Mouse (Mus musculus) gastrocnemius, adult 8-10 months (tissue): Measurements from ENCODE around the gene Dennd1a. TPM values are rescaled to one million over a fixed set of nuclear protein-coding genes. Genes with fewer than 3 reads are reported as not detected.

Source experiments
- DNase-seq, 2 experiments: peaks; one replicate each; pipeline ENCODE4 v3.0.0; 2022; ENCODE audit warnings: low spot score in 2 of 2
- total RNA-seq, 4 experiments: library from RNA; stranded (reverse); gene quantifications; 2 replicates each; pipeline ENCODE4 v1.2.4; 2022

Gene Dennd1a
- total RNA-seq, 4 experiments from 2014 or later, result 33.8 to 40.0 (median 37.8) TPM

DNA sequence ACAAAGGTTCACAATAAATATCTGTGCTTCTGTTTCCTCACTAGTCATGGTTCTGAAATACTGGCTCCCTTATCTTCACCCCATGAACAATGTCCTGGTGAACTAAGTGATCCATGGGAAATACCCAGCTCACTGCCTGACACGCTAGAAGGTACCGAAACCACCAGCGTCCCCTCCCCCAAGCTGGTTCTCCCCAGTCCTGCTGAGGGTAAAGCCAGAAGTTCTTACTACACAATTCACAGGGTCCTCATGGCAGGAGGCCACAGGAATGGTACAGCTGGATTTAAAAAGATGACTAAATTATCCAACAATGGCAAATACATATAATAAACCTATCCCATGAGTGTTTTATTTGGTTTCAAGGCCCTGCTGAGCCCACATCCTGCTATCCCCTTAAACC, 378.9 kb downstream of the Dennd1a start:
- DNase-seq, result no peak

DNA sequence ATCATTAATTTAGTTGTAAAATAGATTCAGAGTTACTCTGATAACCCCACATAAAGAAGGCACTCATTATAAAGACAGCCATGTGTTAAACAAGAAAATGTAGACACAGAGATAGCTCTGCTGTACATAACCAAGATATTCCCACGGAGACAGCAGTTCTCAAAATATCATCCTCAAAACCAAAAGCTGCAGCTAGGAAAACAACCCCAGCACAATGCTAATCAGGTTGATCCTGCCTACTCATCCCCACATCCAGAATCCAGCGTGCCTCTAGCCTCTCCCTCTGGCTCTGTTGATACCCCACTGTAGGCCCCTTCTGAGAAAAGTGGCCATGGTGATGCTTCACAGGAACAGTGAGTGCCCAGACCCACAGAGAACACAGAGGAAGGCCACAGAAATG, 380.9 kb downstream of the Dennd1a start:
- DNase-seq, result no peak

DNA sequence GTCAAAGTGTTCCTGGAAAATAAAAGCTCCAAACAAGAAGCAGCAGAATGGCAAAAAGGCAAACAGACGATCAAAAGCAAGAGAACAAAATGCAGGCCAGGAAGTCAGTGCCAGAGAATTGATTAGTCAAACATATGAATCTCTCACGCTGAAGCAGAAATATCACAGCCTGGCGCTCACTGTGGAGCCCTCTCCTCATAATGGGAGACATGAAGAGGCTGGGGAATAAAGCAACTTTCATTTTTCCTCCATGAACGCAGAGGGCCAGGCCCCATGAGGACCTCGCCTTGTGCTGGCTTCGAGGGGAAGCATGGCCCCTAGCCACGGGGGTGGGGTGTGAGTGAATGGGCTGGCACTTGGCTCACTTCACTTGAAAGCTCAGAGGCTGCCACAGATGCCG, 383.9 kb downstream of the Dennd1a start:
- no peak for DNase-seq

DNA sequence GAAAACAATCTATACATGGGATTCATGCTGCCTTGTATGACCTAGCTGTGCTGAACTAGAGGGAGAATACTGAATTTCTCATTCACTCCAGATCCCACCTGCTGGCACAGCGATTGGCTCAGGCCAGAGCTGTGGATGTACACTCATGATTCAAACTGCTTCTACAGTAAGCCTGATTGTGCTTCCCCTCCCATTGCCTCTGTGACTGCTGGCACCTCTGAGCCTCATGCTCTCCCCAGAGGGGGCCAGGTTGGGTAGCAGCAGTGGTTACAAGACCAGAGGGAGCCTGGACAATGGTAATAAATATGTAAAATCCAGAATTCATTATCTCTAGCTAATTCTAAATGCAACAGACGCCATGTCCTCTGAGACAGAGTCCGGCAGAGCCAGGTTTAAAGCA, 404.0 kb downstream of the Dennd1a start:
- no peak for DNase-seq

DNA sequence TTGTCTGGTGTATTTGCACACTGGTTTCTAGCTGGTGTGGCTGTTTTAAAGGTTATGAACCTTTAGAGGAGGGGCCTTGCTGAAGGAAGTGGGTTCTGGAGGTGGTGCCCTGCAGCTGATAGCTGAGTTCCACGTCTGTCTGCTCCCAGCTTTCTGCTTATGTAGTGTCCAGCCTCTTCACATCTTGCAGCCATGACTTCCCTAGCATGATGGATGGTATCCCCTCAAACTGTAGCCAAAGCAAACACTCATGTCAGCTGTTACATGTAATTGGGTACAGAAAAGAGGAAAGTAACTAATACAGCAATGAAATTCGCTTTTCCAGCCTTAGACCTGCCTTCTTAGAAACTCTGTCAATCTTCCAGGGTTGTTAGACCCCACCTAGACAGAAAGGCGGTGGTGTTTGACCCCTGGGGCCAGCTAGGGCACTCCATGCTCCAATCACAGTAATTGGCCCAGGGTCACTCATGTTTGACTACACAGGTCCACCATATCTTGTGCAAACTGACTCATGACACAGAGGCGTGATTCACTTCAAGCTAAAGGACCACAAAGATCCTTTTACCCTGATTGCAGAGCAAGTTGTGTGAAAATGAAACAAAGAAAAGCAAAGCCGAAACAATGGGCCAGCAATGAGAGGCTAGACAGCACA, 405.8 kb downstream of the Dennd1a start:
- no peak for DNase-seq

DNA sequence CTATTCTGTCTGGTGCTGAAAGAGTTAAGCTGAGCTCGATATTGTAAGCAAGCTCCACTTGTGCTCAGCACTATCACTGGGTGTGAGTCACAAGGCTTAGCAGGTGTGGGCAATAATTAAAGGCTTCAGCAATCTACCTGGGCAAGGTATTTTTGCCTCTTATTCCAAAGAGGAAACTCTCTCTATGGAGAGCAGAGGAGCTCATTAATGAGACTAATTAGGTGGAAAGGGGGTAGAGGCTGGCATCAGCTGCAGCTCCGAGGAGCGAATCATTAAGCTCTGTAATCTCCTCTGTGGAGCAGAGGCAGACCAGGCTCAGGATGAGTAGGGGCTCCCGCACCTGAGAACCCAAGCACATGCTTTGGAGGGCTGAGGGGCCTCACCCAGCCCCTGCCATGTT, 407.5 kb downstream of the Dennd1a start:
- DNase-seq, result no peak

DNA sequence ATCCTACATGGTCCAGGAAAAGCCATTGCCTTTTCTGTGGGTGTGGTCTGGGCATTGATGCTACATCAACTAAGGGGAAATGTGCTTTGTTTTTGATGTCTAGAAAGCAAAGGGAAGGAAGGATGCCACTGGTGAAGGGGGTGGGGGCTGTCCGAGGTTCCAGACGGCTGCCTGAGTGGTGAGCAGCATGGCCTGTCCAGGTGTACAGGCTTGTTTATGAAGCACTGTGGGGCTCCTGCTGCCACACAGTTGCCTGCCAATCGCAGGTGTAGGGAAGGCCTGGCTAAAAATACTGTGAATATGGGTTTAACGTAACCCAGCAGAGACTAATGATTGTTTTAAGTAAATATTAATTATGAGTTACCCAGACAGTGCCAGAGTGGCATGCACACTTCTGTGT, 414.4 kb downstream of the Dennd1a start:
- no peak for DNase-seq

DNA sequence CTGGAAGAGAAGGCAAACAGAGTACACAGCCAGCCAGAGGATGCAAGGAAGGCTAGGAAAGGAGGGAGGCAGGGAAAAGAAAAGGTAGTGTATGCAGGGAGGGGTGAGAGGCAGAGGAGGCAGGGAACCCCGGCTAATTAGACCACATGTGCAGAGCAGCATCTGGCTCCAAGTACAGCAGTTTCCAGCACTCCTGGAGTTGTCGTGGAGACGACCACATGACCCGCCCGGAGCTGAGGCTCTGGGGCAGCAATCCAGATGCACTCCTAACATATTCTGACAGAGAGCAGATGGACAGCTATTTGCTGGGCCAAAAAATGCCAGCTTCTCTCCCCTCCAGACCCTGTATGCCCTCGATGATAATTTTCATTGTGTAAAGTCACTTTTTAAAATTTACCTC, 417.6 kb downstream of the Dennd1a start:
- no peak for DNase-seq

DNA sequence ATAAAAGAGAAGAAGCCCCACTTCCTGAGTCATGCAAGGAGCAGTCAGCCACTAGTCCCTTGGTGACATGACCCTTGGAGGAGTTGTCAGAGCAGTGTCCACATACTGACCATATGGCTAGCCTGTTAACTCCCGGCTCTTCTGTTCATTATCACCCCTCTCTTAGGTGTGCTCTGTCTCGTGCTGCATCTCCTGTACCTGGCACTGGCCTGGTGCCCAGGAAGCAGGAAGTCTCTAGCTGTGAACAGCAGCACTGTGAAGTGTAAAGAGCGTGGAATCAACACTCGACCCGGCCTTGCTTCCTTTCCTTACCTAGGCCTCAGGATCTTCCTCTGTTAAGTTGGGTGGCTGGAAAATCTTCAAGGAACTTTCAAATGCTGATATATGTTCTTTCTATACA, 419.8 kb downstream of the Dennd1a start:
- no peak for DNase-seq

DNA sequence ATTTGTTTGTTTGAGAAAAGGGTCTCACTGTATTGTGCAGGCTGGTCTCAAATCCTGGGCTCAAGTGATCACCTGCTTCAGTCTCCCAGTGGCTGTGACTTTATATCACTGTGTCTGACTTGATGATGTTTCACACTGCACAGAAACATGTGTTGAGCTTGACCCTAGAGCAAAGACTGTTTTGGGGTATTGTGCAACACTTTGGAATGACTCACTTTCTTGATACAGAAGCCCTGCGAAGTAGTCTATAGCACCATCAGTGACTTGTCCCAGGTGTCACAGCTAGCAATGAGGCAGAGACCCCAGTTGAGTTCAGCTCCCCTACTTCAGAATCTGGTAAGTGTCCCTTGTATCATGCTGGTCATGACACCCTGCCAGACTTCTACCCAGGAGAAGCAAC, 429.7 kb downstream of the Dennd1a start:
- DNase-seq, result no peak

DNA sequence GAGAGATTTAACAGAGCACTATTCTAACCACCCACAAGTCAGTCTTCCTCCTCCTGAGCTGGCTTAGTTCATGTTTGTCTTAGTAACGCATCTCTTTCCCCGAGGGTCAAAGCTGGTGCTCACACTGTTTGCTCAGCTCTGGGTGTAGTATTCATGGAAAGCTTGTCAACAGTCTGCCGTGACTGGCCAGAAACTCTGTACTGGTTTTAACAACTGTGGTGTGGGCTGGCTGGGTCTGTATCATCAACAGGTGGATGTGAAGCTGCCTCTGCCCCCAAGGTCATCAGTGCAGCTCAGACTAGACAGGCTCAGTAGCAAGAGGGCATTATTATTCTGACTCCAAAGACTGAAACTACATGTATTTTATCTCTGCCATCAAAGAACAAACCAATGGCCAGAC, 430.2 kb downstream of the Dennd1a start:
- no peak for DNase-seq

DNA sequence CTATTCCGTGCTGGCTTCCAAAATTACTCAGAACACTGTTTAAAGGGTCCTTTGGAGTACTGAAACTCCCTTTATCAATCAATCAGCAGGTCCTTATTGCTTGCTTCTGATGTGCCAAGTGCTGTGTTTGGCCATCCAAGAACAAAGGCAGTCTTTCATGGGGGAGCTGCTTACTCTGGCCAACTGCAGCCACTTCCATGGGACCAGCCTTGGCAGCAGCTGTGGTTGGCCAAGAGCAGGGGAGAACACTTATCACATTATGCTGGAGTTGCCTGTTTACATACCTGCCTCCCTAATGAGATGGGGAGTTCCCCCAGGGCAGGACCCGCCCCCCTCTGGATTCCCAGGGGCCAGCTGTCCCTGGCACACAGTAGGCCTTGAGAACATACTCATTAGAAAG, 432.0 kb downstream of the Dennd1a start:
- DNase-seq, result no peak

DNA sequence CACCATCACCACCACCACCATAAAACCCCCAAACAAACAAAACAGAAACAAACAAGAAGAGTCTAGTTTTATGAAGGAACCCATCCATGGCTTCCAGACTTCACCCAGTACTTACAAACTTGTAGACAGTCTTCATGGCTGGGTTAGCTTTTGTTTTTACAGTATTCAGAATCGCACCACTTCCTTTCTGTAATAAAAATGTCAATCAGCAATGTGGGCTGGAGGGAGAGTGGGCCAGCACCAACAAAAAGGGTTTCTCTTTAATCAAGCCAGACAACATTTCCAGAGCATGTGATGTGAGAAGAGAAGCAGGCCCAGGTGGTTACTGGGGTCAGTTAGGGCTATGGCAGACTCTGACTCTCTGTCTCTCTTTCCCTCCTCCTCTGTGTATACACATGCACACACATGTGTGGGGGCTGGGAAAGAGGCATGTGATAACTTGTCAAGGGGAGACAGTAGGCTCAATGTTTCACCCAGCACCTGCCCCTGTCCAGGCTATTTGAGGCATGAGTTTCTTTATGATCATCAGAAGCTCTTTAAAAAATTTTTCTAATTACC, 433.2 kb downstream of the Dennd1a start:
- no peak for DNase-seq

DNA sequence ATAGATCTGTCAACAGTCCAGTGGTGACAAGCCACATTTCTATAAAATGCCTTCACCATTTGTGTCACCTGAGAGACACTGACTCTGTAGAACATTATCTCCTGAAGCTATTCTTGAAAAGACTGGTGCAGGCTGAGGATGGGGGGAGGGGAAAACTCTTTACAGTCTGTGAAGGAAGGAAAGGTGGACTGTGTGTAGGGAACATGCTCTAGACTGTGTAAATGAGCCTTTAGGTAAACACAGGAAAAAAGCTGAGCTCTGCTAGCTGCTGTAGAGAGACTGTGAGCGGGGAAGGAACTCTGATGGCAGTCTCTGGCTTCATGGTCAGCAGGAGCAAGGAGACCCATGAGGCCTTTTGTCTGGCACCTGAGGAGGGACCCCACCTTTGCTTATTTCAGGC, 436.6 kb downstream of the Dennd1a start:
- no peak for DNase-seq

DNA sequence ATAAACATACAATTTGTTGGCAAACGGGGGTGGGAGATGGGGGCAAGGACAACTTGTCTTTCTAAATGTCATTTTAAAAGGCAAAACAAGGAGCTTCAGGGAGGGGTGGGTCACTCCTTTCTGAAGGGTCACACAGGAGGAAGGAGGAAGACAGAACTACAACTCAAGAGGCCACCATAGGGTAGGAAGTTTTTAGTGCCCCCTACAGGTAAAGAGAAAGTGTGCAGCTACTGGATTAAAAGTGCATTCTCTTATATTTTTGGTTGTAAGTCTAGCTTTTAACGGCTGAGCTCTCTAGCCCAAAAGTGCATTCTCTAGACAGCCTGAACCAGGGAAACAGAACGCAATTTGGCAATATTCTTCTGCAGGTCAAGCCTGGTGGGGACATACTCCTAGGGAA, 437.8 kb downstream of the Dennd1a start:
- no peak for DNase-seq

DNA sequence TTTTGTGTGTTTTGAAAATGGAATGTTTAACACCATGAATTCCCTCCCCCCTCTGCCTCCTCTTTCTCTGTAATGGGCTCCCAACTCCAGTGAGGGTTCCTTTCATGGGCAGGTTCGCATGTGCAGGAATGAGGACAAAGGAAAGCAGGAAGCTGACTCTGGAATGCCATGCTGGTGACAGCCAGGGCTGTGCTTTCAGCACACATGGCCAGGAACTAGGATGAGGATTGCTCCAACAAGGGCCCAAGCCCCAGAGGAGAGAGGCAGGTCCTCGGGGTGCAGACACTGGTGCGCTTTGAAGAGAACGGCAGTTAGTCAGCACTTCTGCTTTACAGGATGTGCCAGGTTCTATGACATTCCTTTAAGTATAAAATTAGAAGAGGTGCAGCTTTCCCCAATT, 444.5 kb downstream of the Dennd1a start:
- DNase-seq, result no peak

DNA sequence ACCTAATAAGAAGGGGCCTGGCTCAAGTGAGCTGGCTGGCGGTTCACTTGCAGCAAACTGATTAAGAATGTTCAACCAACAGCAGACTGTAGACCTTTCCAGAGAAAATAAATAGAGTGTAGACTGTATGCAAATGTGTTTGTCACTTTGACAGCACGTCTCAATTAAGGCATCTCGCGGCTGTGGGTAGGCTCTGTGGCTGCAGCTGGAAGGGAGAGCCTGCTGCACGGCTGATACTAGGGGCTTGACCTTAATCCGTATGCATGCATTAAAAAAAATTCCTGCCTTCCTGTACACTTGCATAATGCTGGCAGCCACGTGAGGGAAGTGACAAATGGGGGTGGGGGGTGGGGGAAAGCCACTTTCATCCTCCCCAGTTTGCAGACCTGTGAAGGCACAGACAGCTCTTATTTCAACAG, 445.0 kb downstream of the Dennd1a start:
- DNase-seq, result no peak

DNA sequence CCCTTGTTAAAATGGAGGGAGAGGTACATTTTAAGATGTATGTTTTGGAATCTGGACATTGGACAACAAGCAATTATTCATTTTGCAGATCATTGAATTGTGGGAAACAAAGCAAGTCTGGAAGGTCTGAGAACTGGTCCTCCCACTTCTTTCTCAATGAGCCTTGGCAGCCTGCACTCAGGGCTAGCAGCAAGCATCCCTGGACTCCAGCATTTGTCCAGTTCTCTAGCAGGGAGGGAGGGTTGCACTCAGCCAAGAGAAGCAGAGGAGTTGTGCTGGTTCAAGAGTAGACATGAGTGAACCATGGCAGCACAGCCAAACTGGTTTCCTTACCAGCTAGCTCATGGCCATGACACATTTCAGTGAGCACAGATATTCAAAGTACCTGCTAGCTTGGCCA, 447.3 kb downstream of the Dennd1a start:
- no peak for DNase-seq

DNA sequence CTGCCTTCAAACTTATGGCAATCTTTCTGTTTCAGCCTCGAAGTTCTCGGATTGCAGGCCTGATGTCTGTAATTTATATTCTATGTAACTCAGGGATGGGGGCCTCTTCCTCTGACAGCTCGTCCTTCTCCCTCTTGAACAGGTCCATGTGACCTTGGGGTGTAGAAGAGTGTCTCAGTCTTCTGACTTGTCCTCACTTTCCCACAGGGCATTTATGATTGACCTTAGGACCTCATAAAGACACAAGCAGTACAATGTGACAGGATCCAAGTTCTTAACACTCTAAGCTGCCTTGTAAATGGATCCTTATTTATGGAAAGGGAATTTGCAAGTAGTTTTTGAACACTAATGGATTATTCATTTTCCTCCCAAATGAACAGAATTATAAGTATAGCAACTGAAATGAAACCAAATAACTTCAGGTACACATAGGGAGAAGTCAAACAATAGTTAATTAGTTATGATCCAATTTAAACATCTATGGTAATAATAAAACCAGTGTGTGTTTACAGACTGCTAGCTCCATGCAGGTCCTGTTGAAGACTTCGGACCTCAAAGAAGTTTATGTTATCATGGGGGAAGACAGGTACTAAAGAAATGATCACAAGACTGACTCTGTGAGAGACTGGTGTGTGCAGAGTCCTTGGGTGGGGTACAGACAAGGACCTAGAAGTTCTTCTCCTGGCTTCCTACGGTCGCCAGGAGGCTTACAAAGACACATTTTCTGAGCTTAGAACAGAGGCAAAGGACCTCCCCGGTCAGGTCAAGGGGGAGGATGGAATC, 448.8 kb downstream of the Dennd1a start:
- DNase-seq, result no peak

DNA sequence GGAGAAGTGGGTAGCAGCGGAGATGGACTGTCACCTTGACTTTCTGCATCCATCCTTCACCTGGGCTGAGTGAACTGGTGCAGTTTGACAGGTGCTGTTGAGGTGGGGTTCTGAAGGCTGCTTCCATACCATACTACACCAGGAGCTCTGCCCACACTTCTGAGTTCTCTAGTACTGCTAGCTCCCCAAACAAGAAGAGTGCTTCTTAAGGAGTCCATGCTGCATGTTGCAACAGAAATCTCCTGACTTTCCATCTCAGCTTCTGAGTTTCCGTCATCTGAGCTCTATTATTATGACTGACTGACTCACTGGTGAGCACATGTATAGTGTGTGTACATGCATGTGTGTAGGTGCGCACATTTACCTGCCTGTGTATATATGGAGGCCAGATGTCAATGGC, 449.6 kb downstream of the Dennd1a start:
- no peak for DNase-seq

DNA sequence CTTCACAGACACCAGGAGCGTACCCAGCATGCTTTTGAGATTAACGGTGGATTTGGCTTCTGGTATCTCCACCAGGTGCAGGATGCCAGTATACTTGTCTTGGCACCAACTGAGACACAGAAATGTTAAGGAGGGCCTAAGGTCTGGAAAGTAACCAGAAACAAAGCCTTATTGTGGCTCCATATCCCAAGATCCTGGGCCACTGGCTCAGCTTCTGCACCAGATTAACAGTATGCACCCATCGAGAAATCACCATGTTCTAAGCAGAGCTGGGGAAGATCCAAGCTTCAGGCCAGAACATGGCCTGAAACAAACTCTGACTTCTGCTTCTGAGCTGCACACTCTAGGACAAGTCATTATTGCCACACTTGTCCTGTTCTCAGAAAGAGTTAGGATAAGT, 450.3 kb downstream of the Dennd1a start:
- DNase-seq, result no peak

DNA sequence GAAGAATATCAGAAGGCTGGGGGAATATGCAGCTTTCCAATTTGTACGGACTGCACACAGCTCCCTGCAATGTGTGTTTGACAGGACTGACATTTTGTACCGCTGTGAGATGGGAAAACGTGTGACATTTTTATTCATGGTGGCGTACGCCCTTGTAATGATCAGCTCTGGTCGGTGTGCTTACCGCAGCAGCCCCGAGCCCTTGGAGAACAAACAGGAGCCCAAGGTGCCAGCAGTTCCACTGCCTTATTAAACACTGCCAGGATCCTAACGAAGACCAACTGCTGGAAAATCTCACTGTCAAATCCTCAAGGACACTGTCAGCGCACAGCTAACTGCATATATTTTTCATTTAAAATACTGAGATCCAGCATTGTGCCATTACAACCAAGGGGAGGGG, 454.9 kb downstream of the Dennd1a start:
- no peak for DNase-seq

DNA sequence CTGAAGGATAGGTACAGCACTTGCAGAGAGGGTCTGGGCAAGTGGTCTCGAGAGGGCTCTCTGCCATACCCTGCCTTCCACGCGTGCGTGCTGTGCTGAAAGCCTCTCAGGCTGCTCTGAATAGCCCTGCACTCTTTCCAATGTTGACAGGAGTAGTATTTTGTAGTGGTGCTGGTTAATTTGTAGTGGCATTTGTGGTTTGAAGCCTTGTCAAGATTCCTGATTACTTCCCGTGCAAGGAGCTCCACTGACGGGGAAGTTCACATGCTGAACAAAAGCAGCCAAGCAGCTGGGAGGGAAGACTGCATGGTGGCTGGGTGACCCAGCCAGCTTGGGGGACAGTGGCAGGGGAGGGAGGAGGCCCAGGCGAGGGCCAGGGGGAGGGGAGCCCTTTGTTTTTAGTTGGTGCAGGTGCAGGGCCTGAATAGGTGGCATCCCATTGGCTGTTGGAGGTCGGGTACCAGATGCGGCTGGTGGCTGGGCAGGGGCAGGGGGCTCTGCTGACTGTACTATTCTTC, 457.4 kb downstream of the Dennd1a start:
- no peak for DNase-seq
